Mouse (Mus musculus) embryonic fibroblast, embryonic 13.5 days (primary cell): ENCODE results near the gene Svs1. TPM values are rescaled to one million over a fixed set of nuclear protein-coding genes. Genes with fewer than 3 reads are reported as not detected.

Experiments
- H3K27ac ChIP-seq: 2 replicates; pipeline ENCODE4 v1.5.1; 2012; ENCODE audit warnings: low read length, control low read depth, inconsistent platforms; ENCODE audit not compliant: insufficient read depth
- H3K4me1 ChIP-seq: 2 replicates; pipeline ENCODE4 v1.6.1; 2011; ENCODE audit warnings: low read length; ENCODE audit not compliant: control insufficient read depth, insufficient read depth
- H3K4me3 ChIP-seq: 2 replicates; pipeline ENCODE4 v1.5.1; 2011; ENCODE audit warnings: mild to moderate bottlenecking, control low read depth, low read length; ENCODE audit not compliant: insufficient read depth
- CTCF ChIP-seq: IDR thresholded peaks from 2 replicates; pipeline ENCODE4 v1.5.1; 2011; ENCODE audit warnings: mild to moderate bottlenecking, control low read depth, low read length, moderate library complexity, borderline replicate concordance; ENCODE audit not compliant: insufficient read depth
- POLR2A ChIP-seq: IDR thresholded peaks from 2 replicates; pipeline ENCODE4 v1.6.1; 2011; ENCODE audit warnings: low read depth, mild to moderate bottlenecking, control low read depth, low read length, moderate library complexity
- polyA plus RNA-seq: library from polyadenylated mRNA; stranded (reverse); fragments of >200 nt; gene quantifications from 2 replicates; pipeline ENCODE4 v1.2.4, GENCODE M21; 2011; ENCODE audit warnings: low read depth; ENCODE audit not compliant: missing spikeins, insufficient read length

Svs1 gene
- polyA plus RNA-seq, 1 experiment: not detected

GRCm38 (mm10) chr6:49025290-49025689 is 38.6 kb downstream of the Svs1 start:
- Histone ChIP-seq H3K4me3 (no peak overlapping the region), H3K27ac (no peak overlapping the region), H3K4me1 (no peaks in the 10 kb centered on the region)
- no peak for TF ChIP-seq CTCF
- no peak for TF ChIP-seq POLR2A

- TF ChIP-seq CTCF (no peak), POLR2A (no peak)
- no peaks in the 10 kb centered on the region for H3K4me1 ChIP-seq
- H3K4me3 ChIP-seq: no peak overlapping the region
- no peak overlapping the region for H3K27ac ChIP-seq
Measured at GRCm38 (mm10) chr6:49026496-49026895, 39.8 kb downstream of the Svs1 start.

GRCm38 (mm10) chr6:49028019-49028418 is 41.4 kb downstream of the Svs1 start:
- no peaks in the 10 kb centered on the region for H3K4me1 ChIP-seq
- H3K4me3 ChIP-seq: no peak overlapping the region
- TF ChIP-seq CTCF (no peak), POLR2A (no peak)
- no peak overlapping the region for H3K27ac ChIP-seq

GRCm38 (mm10) chr6:49028708-49029107 is 42.0 kb downstream of the Svs1 start:
- H3K4me1 ChIP-seq: no peaks in the 10 kb centered on the region
- no peak for TF ChIP-seq CTCF
- TF ChIP-seq POLR2A: no peak
- H3K4me3 ChIP-seq: no peak overlapping the region
- no peak overlapping the region for H3K27ac ChIP-seq

- H3K4me1 ChIP-seq: 0 out of 2 replicates have a peak, but pooled peaks cover 4% of the 10 kb centered on the region
- no peak overlapping the region for H3K4me3 ChIP-seq
- no peak for TF ChIP-seq CTCF
- TF ChIP-seq POLR2A: no peak
- no peak overlapping the region for H3K27ac ChIP-seq
Measured at GRCm38 (mm10) chr6:49031230-49031629, 44.6 kb downstream of the Svs1 start.

- Histone ChIP-seq H3K4me1 (0 out of 2 replicates have a peak, but pooled peaks cover 5% of the 10 kb centered on the region), H3K4me3 (no peak overlapping the region), H3K27ac (no peak overlapping the region)
- TF ChIP-seq CTCF: no peak
- no peak for TF ChIP-seq POLR2A
Measured at GRCm38 (mm10) chr6:49032783-49033182, 46.1 kb downstream of the Svs1 start.

GRCm38 (mm10) chr6:49036275-49037267 is 49.9 kb downstream of the Svs1 start, which contains the start of gene Gpnmb:
Gpnmb (plus strand) TSS chr6:49036546.
- no peak for TF ChIP-seq POLR2A
- no peak for TF ChIP-seq CTCF
- Histone ChIP-seq H3K27ac (no peak within 1 kb of the TSS), H3K4me1 (peaks cover 8% of the 10 kb centered on the region; the same call in 1 of the 2 replicates), H3K4me3 (peak within 1 kb of the TSS; percentile 5)

GRCm38 (mm10) chr6:49037268-49037662 is 50.6 kb downstream of the Svs1 start:
- no peak for TF ChIP-seq POLR2A
- no peak for TF ChIP-seq CTCF
- no peak overlapping the region for H3K27ac ChIP-seq
- H3K4me3 ChIP-seq: peak overlapping the region; percentile 5
- peaks cover 8% of the 10 kb centered on the region; the same call in 1 of the 2 replicates for H3K4me1 ChIP-seq

GRCm38 (mm10) chr6:49039470-49040180 is 53.0 kb downstream of the Svs1 start:
- H3K27ac ChIP-seq: no peak overlapping the region
- no peak for TF ChIP-seq POLR2A
- TF ChIP-seq CTCF: peak; percentile 36; the same call in 1 of the 2 replicates
- no peak overlapping the region for H3K4me3 ChIP-seq
- peaks cover 12% of the 10 kb centered on the region; the same call in 1 of the 2 replicates for H3K4me1 ChIP-seq

Other genes with a start within 250 kb of the Svs1 start
- not detected in 2 replicates for gene Gimap1, start 247.8 kb upstream of the Svs1 start, polyA plus RNA-seq
- gene Gimap5, start 240.7 kb upstream of the Svs1 start, polyA plus RNA-seq: not detected in 2 replicates
- not detected in 2 replicates for gene Gimap3, start 216.0 kb upstream of the Svs1 start, polyA plus RNA-seq
- gene Tmem176a, start 145.9 kb upstream of the Svs1 start, polyA plus RNA-seq: 102 and 117 TPM in 2 replicates
- 119 and 168 TPM in 2 replicates for gene Tmem176b, start 145.4 kb upstream of the Svs1 start, polyA plus RNA-seq
- not detected in 2 replicates for gene Aoc1, start 114.0 kb upstream of the Svs1 start, polyA plus RNA-seq
- gene 1600015I10Rik, start 57.0 kb upstream of the Svs1 start, polyA plus RNA-seq: not detected in 2 replicates
- gene Doxl2, start 11.9 kb upstream of the Svs1 start, polyA plus RNA-seq: not detected in 2 replicates
- 29.1 and 33.1 TPM in 2 replicates for gene Gpnmb, start 49.7 kb downstream of the Svs1 start, polyA plus RNA-seq
- 26.8 and 33.4 TPM in 2 replicates for gene Malsu1, start 86.9 kb downstream of the Svs1 start, polyA plus RNA-seq
- gene Igf2bp3, start 228.1 kb downstream of the Svs1 start, polyA plus RNA-seq: 31.1 and 33.8 TPM in 2 replicates